Mouse (Mus musculus): ENCODE measurements around the gene Lmod3.

- no peak for TF ChIP-seq POLR2A (IDR thresholded peaks at IDR 0.05; ENCODE audit: borderline replicate concordance, control insufficient read depth, low read depth, low read length)
- TF ChIP-seq CTCF (IDR thresholded peaks at IDR 0.05; ENCODE audit: control insufficient read depth, insufficient read depth, low read length), result no peak
These were observed 29.6 kb downstream of the Lmod3 start for GRCm38 (mm10) chr6:97222931-97223467.
